Mouse (Mus musculus) limb, embryonic 13.5 days (tissue): ENCODE measurements around the gene Vasp. TPM values are rescaled to one million over a fixed set of nuclear protein-coding genes. Genes with fewer than 3 reads are reported as not detected.

Experiments
- ATAC-seq: fragments of 200-750 bp; cut with Nextera tagmentation; 2 replicates; pipeline ENCODE4 v1.8.0; 2017; ENCODE audit warnings: low read depth, moderate number of reproducible peaks, moderate TSS enrichment; ENCODE audit not compliant: low FRiP score
- H3K27ac ChIP-seq: fragments of 300-500 bp; sonication (generic); 2 replicates; pipeline ENCODE4 v1.5.1; 2015; ENCODE audit warnings: inconsistent platforms, mild to moderate bottlenecking, moderate library complexity
- H3K27me3 ChIP-seq: fragments of 300-500 bp; sonication (generic); 2 replicates; pipeline ENCODE4 v1.6.1; 2015; ENCODE audit warnings: mild to moderate bottlenecking, inconsistent platforms
- H3K36me3 ChIP-seq: fragments of 300-500 bp; sonication (generic); 2 replicates; pipeline ENCODE4 v1.6.1; 2015; ENCODE audit warnings: inconsistent platforms, mild to moderate bottlenecking, moderate library complexity
- H3K4me1 ChIP-seq: fragments of 300-500 bp; sonication (generic); 2 replicates; pipeline ENCODE4 v1.6.1; 2015; ENCODE audit warnings: inconsistent platforms
- H3K4me2 ChIP-seq: fragments of 300-500 bp; sonication (generic); replicated peaks from 2 replicates; pipeline ENCODE4 v1.6.1; 2015; ENCODE audit warnings: inconsistent platforms, mild to moderate bottlenecking, moderate library complexity
- H3K4me3 ChIP-seq: fragments of 300-500 bp; sonication (generic); 2 replicates; pipeline ENCODE4 v1.5.1; 2015; ENCODE audit warnings: moderate library complexity, mild to moderate bottlenecking, inconsistent platforms
- H3K9ac ChIP-seq: fragments of 300-500 bp; sonication (generic); 2 replicates; pipeline ENCODE4 v1.6.1; 2015; ENCODE audit warnings: mild to moderate bottlenecking, inconsistent platforms
- H3K9me3 ChIP-seq: fragments of 300-500 bp; sonication (generic); 2 replicates; pipeline ENCODE4 v1.6.1; 2016; ENCODE audit warnings: inconsistent platforms
- whole genome bisulfite sequencing: fragments of 180-500 bp; shearing (Covaris S2); methylation state at CpG from one replicate; pipeline ENCODE4 v1.1.7; 2015; 5-methylcytosine and 5-hydroxymethylcytosine counted together
- polyA plus RNA-seq: library from polyadenylated mRNA; unstranded; fragments of >200 nt; fragmentation: Nextera tagmentation; extraction: Ambion mirVana; gene quantifications from 2 replicates; pipeline ENCODE4 v1.2.1, GENCODE M21; 2015

The Vasp gene
- polyA plus RNA-seq, 1 experiment from 2014 or later: 69.0 TPM

- H3K27ac ChIP-seq: no peak overlapping the region
- H3K4me2 ChIP-seq: no peak overlapping the region
- WGBS: 60% methylated on average over 7 of the region's 7 CpGs
- H3K27me3 ChIP-seq: no peaks in the 10 kb centered on the region
- no peak for ATAC-seq
- peaks cover 29% of the 10 kb centered on the region for H3K4me1 ChIP-seq
- no peaks in the 10 kb centered on the region for H3K9me3 ChIP-seq
- H3K36me3 ChIP-seq: peaks cover 67% of the 10 kb centered on the region
- no peak overlapping the region for H3K9ac ChIP-seq
- no peak overlapping the region for H3K4me3 ChIP-seq
Observed at GRCm38 (mm10) chr7:19265147-19265546, 6.5 kb downstream of the Vasp start.

GRCm38 (mm10) chr7:19258336-19258735, 13.3 kb downstream of the Vasp start:
- no peak overlapping the region for H3K9ac ChIP-seq
- H3K36me3 ChIP-seq: peaks cover 89% of the 10 kb centered on the region
- ATAC-seq: no peak
- no peak overlapping the region for H3K4me3 ChIP-seq
- 89% methylated on average over 3 of the region's 3 CpGs for WGBS
- H3K27ac ChIP-seq: no peak overlapping the region
- H3K9me3 ChIP-seq: no peaks in the 10 kb centered on the region
- H3K4me1 ChIP-seq: no peaks in the 10 kb centered on the region
- no peaks in the 10 kb centered on the region for H3K27me3 ChIP-seq
- no peak overlapping the region for H3K4me2 ChIP-seq

- ATAC-seq: peak; percentile 75; the same call in 1 of the 2 replicates
- 40% methylated on average over 11 of the region's 11 CpGs for WGBS
- H3K27ac ChIP-seq: no peak overlapping the region
Observed at GRCm38 (mm10) chr7:19257390-19258022, 14.1 kb downstream of the Vasp start.

GRCm38 (mm10) chr7:19256567-19256966, 15.1 kb downstream of the Vasp start:
- Histone ChIP-seq H3K4me1 (no peaks in the 10 kb centered on the region), H3K27ac (no peak overlapping the region), H3K27me3 (no peaks in the 10 kb centered on the region), H3K9me3 (no peaks in the 10 kb centered on the region), H3K36me3 (peaks cover 71% of the 10 kb centered on the region), H3K4me3 (no peak overlapping the region), H3K4me2 (no peak overlapping the region), H3K9ac (no peak overlapping the region)
- no peak for ATAC-seq
- WGBS: 83% methylated on average over 7 of the region's 7 CpGs

More at GRCm38 (mm10) chr7:19257390-19258022, 14.1 kb downstream of the Vasp start:
- no peak overlapping the region for H3K4me2 ChIP-seq
- H3K36me3 ChIP-seq: peaks cover 80% of the 10 kb centered on the region
- no peaks in the 10 kb centered on the region for H3K4me1 ChIP-seq
- H3K27me3 ChIP-seq: no peaks in the 10 kb centered on the region
- H3K9me3 ChIP-seq: no peaks in the 10 kb centered on the region
- no peak overlapping the region for H3K9ac ChIP-seq
- no peak overlapping the region for H3K4me3 ChIP-seq

- Histone ChIP-seq H3K4me1 (no peaks in the 10 kb centered on the region), H3K27ac (no peak overlapping the region), H3K4me2 (no peak overlapping the region), H3K9ac (no peak overlapping the region), H3K27me3 (no peaks in the 10 kb centered on the region), H3K36me3 (peaks cover 59% of the 10 kb centered on the region), H3K4me3 (no peak overlapping the region), H3K9me3 (no peaks in the 10 kb centered on the region)
- WGBS: 82% methylated on average over 17 of the region's 17 CpGs
- ATAC-seq: no peak
Observed at GRCm38 (mm10) chr7:19255395-19255794, 16.2 kb downstream of the Vasp start.

- ATAC-seq: no peak
- H3K4me2 ChIP-seq: no peak overlapping the region
- 73% methylated on average over 5 of the region's 5 CpGs for WGBS
Observed at GRCm38 (mm10) chr7:19253437-19253836, 18.2 kb downstream of the Vasp start.

GRCm38 (mm10) chr7:19252078-19252477, 19.5 kb downstream of the Vasp start:
- H3K4me1 ChIP-seq: no peaks in the 10 kb centered on the region
- no peak overlapping the region for H3K27ac ChIP-seq
- H3K9me3 ChIP-seq: no peaks in the 10 kb centered on the region
- H3K36me3 ChIP-seq: peaks cover 34% of the 10 kb centered on the region
- H3K27me3 ChIP-seq: no peaks in the 10 kb centered on the region
- WGBS: 82% methylated on average over 4 of the region's 4 CpGs
- no peak for ATAC-seq
- H3K9ac ChIP-seq: no peak overlapping the region
- no peak overlapping the region for H3K4me3 ChIP-seq
- H3K4me2 ChIP-seq: no peak overlapping the region

More at GRCm38 (mm10) chr7:19253437-19253836, 18.2 kb downstream of the Vasp start:
- no peaks in the 10 kb centered on the region for H3K27me3 ChIP-seq
- H3K36me3 ChIP-seq: peaks cover 40% of the 10 kb centered on the region
- no peak overlapping the region for H3K4me3 ChIP-seq
- no peaks in the 10 kb centered on the region for H3K9me3 ChIP-seq
- H3K4me1 ChIP-seq: no peaks in the 10 kb centered on the region
- H3K27ac ChIP-seq: no peak overlapping the region
- H3K9ac ChIP-seq: no peak overlapping the region; the same call in 1 of the 2 replicates

GRCm38 (mm10) chr7:19247511-19247910, 24.1 kb downstream of the Vasp start:
- no peaks in the 10 kb centered on the region for H3K9me3 ChIP-seq
- no peaks in the 10 kb centered on the region for H3K4me1 ChIP-seq
- H3K27me3 ChIP-seq: no peaks in the 10 kb centered on the region
- no peak overlapping the region for H3K4me3 ChIP-seq
- 88% methylated on average over 2 of the region's 2 CpGs for WGBS
- no peak overlapping the region for H3K4me2 ChIP-seq
- ATAC-seq: no peak
- no peak overlapping the region for H3K9ac ChIP-seq
- peaks cover 34% of the 10 kb centered on the region for H3K36me3 ChIP-seq
- H3K27ac ChIP-seq: no peak overlapping the region

GRCm38 (mm10) chr7:19246855-19247254, 24.8 kb downstream of the Vasp start:
- Histone ChIP-seq H3K4me1 (no peaks in the 10 kb centered on the region), H3K27ac (no peak overlapping the region), H3K9ac (no peak overlapping the region), H3K4me3 (no peak overlapping the region), H3K9me3 (no peaks in the 10 kb centered on the region), H3K27me3 (no peaks in the 10 kb centered on the region), H3K36me3 (peaks cover 34% of the 10 kb centered on the region), H3K4me2 (no peak overlapping the region)
- no peak for ATAC-seq
- 93% methylated on average over 1 of the region's 1 CpGs for WGBS

- 88% methylated on average over 3 of the region's 3 CpGs for WGBS
- H3K27me3 ChIP-seq: no peaks in the 10 kb centered on the region
- no peaks in the 10 kb centered on the region for H3K9me3 ChIP-seq
- H3K4me2 ChIP-seq: no peak overlapping the region
- no peak overlapping the region for H3K27ac ChIP-seq
- H3K4me3 ChIP-seq: no peak overlapping the region
- H3K36me3 ChIP-seq: peaks cover 45% of the 10 kb centered on the region
- H3K4me1 ChIP-seq: no peaks in the 10 kb centered on the region
- H3K9ac ChIP-seq: no peak overlapping the region
- ATAC-seq: no peak
Observed at GRCm38 (mm10) chr7:19245083-19245482, 26.5 kb downstream of the Vasp start.

GRCm38 (mm10) chr7:19243858-19244257, 27.8 kb downstream of the Vasp start:
- no peak for ATAC-seq

GRCm38 (mm10) chr7:19242005-19242404, 29.6 kb downstream of the Vasp start:
- no peaks in the 10 kb centered on the region for H3K27me3 ChIP-seq
- H3K4me2 ChIP-seq: no peak overlapping the region
- no peak for ATAC-seq
- 91% methylated on average over 1 of the region's 1 CpGs for WGBS
- H3K4me1 ChIP-seq: peaks cover 5% of the 10 kb centered on the region; the same call in 1 of the 2 replicates
- H3K9me3 ChIP-seq: no peaks in the 10 kb centered on the region
- H3K27ac ChIP-seq: no peak overlapping the region
- no peak overlapping the region for H3K9ac ChIP-seq
- peaks cover 36% of the 10 kb centered on the region for H3K36me3 ChIP-seq
- no peak overlapping the region for H3K4me3 ChIP-seq

More at GRCm38 (mm10) chr7:19243858-19244257, 27.8 kb downstream of the Vasp start:
- Histone ChIP-seq H3K36me3 (peaks cover 45% of the 10 kb centered on the region), H3K9me3 (no peaks in the 10 kb centered on the region), H3K4me2 (no peak overlapping the region), H3K27ac (no peak overlapping the region), H3K9ac (no peak overlapping the region), H3K4me1 (peaks cover 5% of the 10 kb centered on the region; the same call in 1 of the 2 replicates), H3K27me3 (no peaks in the 10 kb centered on the region), H3K4me3 (no peak overlapping the region)
- WGBS: 88% methylated on average over 5 of the region's 5 CpGs
